In the genomic region with DNA sequence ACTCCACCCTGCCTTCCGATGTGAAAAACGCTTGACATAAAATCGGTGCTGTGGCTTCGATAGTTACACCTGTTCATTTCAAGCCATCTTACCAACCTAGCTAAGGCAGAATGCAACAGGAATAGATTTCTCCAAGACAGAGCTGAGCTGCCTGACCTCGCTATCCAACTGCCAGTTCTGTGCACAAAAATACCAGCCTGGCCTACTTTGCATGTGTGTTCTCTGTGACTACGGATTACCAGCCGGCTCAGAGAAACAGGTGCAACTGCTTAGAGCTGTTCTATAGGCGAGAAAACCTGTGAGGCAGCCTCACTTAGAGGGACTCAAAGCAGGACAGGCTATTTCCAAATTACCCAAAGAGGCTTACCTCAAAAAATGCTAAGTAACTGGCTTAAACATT, we compare ENCODE assay signal across 19 mouse cellular contexts. TPM values are rescaled to one million over a fixed set of nuclear protein-coding genes. Genes with fewer than 3 reads are reported as not detected.
DNase-seq lines count a peak whose midpoint lies in the region; ATAC-seq lines count a peak whose summit lies in the region.
"Had no signal": no experiment of that assay in that cellular context is flagged by ENCODE, and none has a peak within 500 bp of the region (broad histone marks: within the 10 kb centered on the region; RNA-seq: fewer than 3 reads in every experiment).

No protein-coding gene starts in this region.

- no peaks in the 10 kb centered on the region for H3K9me3 ChIP-seq in heart, embryonic 14.5 days (ENCODE audit: control insufficient read depth, low read length)
- H3K9me3 ChIP-seq: forebrain, embryonic 15.5 days; hindbrain, embryonic 10.5 days had no signal

- peaks cover 3 to 8% of the 10 kb centered on the region in 2 experiments; a peak in 3 of 4 replicates for H3K4me1 ChIP-seq in heart, embryonic 14.5 days (ENCODE audit: control insufficient read depth in 2 of 2, insufficient read depth in 2 of 2, low read length in 2 of 2)

- H3K27me3 ChIP-seq in heart, embryonic 14.5 days (ENCODE audit: control insufficient read depth, insufficient read depth, low read length) = peaks cover 3% of the 10 kb centered on the region; the same call in 1 of the 2 replicates
- H3K27me3 ChIP-seq: forebrain, embryonic 15.5 days; Patski had no signal

- peak overlapping the region; percentile 9 to 11; a peak in 3 of 4 replicates for H3K4me3 ChIP-seq in heart, embryonic 14.5 days (ENCODE audit: control insufficient read depth in 1 of 2, insufficient read depth in 1 of 2, low read depth in 1 of 2, low read length in 2 of 2)
- H3K4me3 ChIP-seq: erythroblast, embryonic 14.5 days; forebrain, embryonic 15.5 days; hindbrain, embryonic 10.5 days had no signal

- no peak for DNase-seq in frontal cortex, adult 2 months (ENCODE audit: extremely low spot score in 1 of 2, low spot score in 1 of 2)
- no peak for DNase-seq in heart, adult 9 months (ENCODE audit: low spot score in 2 of 2)
- DNase-seq in brain, adult 2 months (ENCODE audit: low read depth, low spot score) = peak; percentile 57
- peak; percentile 19 to 35 for DNase-seq in thymus, postnatal 10 days (ENCODE audit: low spot score in 2 of 2)
- no peak for DNase-seq in embryo, embryonic 9.5 days (ENCODE audit: extremely low spot score)
- DNase-seq: cerebellum, adult 9-11 months; embryo, embryonic 11 days; kidney, adult 18-20 months; kidney, postnatal 10 days; right cerebral cortex, postnatal 14 days had no signal

- H3K36me3 ChIP-seq in heart, embryonic 14.5 days (ENCODE audit: control insufficient read depth, insufficient read depth, low read length) = no peaks in the 10 kb centered on the region
- H3K36me3 ChIP-seq: forebrain, embryonic 15.5 days; hindbrain, embryonic 10.5 days had no signal

- peak overlapping the region; percentile 57 for H3K4me2 ChIP-seq in heart, embryonic 14.5 days (ENCODE audit: low read length)
- H3K4me2 ChIP-seq: forebrain, embryonic 15.5 days had no signal

- 36% methylated on average over 8 of the region's 8 CpGs for WGBS in heart, embryonic 14.5 days

- H3K27ac ChIP-seq in heart, embryonic 14.5 days (replicated peaks in 1 of 2; ENCODE audit: control insufficient read depth in 1 of 2, insufficient read depth in 1 of 2, low read depth in 2 of 2, low read length in 2 of 2) = peak overlapping the region; percentile 87 to 99
- H3K27ac ChIP-seq: forebrain, embryonic 15.5 days; hindbrain, embryonic 10.5 days; liver, embryonic 14.5 days had no signal

- H3K9ac ChIP-seq in heart, embryonic 14.5 days (ENCODE audit: low read length) = peak overlapping the region; percentile 65
- H3K9ac ChIP-seq: forebrain, embryonic 15.5 days; liver, embryonic 14.5 days had no signal

- peak; percentile 74 for ATAC-seq in frontal cortex, adult (ENCODE audit: low TSS enrichment)
- ATAC-seq in heart, embryonic 14.5 days (ENCODE audit: insufficient number of reproducible peaks, insufficient read depth, low FRiP score, low read depth) = no peak
- ATAC-seq: activated CD4-positive, CD25-positive, alpha-beta regulatory T cell, adult 4 months; forebrain, embryonic 15.5 days; midbrain, embryonic 16.5 days; Patski had no signal

RNA-seq across cellular contexts. Expression of a gene that starts 4.2 kb away (rescaled TPM):
- 12.4 and 13.4 TPM in 2 replicates for polyA plus RNA-seq in frontal cortex, adult 2 months (2012; rRNA removed)
- polyA plus RNA-seq in heart, embryonic 14.5 days (2014; fragmentation: Nextera tagmentation; extraction: Ambion mirVana) = 138 and 141 TPM in 2 replicates
- polyA plus RNA-seq: activated CD4-positive, CD25-positive, alpha-beta regulatory T cell, adult 4 months; erythroblast, embryonic 14.5 days had no signal

Comparison
In these comparisons a context has a peak if more than half of its experiments do, and no peak if none do; other contexts are left out.
1. DNase-seq: peak in brain, adult 2 months (single experiment) and thymus, postnatal 10 days (2 of 2); none in frontal cortex, adult 2 months (0 of 2), heart, adult 9 months (0 of 2) and embryo, embryonic 9.5 days (single experiment).